Mouse (Mus musculus): ENCODE results near the gene Hist2h4.

DNA sequence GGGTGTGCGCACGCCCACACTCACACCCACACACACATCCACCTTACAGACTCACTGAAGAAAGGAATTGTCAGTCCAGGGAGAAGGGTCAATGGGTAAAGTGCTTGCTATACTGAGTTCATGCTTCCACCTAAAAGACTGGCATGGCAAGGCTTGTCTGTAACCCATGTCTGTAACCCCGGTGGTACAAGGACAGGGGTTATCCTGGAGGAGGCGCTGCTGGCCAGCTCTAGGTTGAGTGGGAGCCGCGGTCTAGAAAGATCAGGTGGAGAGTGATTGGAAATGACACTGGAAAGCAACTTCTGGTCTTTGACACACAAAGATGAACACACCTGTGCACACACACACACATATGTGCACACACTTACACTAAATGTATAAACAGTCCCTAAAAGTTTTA is 17.5 kb upstream of the Hist2h4 start:
- TF ChIP-seq CTCF (IDR thresholded peaks at IDR 0.05; ENCODE audit: low read depth, low read length) (no peak), POLR2A (IDR thresholded peaks at IDR 0.05; ENCODE audit: borderline replicate concordance, low read depth, low read length) (no peak)
